Mouse (Mus musculus) small intestine, adult 2 months (tissue): Measurements from ENCODE around the gene Rere.

Experiments used
- CTCF ChIP-seq: fragments of 200-500 bp; IDR thresholded peaks from 2 replicates; pipeline ENCODE4 v1.5.1; 2012; ENCODE audit warnings: low read depth, mild to moderate bottlenecking, control low read depth, inconsistent platforms, low read length, moderate library complexity, mixed read lengths; ENCODE audit not compliant: insufficient replicate concordance, insufficient read length; ENCODE audit errors: extremely low read depth
- POLR2A ChIP-seq: fragments of 200-500 bp; IDR thresholded peaks from 2 replicates; pipeline ENCODE4 v1.6.1; 2012; ENCODE audit warnings: low read depth, mild to moderate bottlenecking, control low read depth, inconsistent platforms, low read length, moderate library complexity

GRCm38 (mm10) chr4:150606449-150607161, 325.2 kb downstream of the Rere start:
- TF ChIP-seq CTCF (no peak), POLR2A (no peak)
